Mouse (Mus musculus): ENCODE measurements at regions not wholly inside any gene's neighbourhood (a gene's known extent, or its start where the extent isn't known, plus 50 kb on each side); places are given as distances from the start of the nearest gene placed in this dataset.

DNA sequence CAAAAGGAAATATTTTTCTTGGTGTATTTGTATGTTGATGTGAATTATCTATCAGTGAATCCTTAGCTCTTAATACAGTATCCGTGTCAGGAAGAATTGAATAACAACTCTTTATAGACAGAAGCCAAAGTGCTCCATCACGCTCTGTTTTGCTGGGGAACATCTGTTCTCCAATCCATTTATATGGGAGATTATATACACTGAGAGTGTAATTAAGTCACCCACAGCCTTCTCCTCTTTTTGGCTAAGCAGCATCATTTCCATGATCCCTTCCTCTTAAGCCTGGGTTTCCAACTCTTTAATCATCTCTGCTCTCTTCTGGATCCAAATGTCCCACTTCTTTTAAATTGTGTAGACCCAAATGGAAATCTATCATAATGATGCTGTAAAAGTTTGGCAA lies 133.6 kb downstream of the Ahr start:
- TF ChIP-seq CTCF (IDR thresholded peaks at IDR 0.05; ENCODE audit: low read depth, low read length) (no peak), POLR2A (IDR thresholded peaks at IDR 0.05; ENCODE audit: borderline replicate concordance, low read depth, low read length) (no peak)
